Mouse (Mus musculus) gastrocnemius, adult 2 months (tissue): Measurements from ENCODE around the gene Dact2. TPM values are rescaled to one million over a fixed set of nuclear protein-coding genes. Genes with fewer than 3 reads are reported as not detected.

ENCODE experiments used
- DNase-seq: peaks from one replicate; pipeline ENCODE4 v3.0.0; 2022
- H3K27ac ChIP-seq: fragments of 200-600 bp; 2 replicates; pipeline ENCODE4 v1.8.1; 2022; ENCODE audit warnings: mild to moderate bottlenecking
- H3K4me3 ChIP-seq: fragments of 200-600 bp; 2 replicates; pipeline ENCODE4 v1.8.1; 2022; ENCODE audit warnings: mild to moderate bottlenecking, moderate library complexity
- CTCF ChIP-seq: fragments of 200-600 bp; IDR thresholded peaks from 2 replicates; pipeline ENCODE4 v1.8.1; 2022; ENCODE audit warnings: antibody characterized with exemption, mild to moderate bottlenecking, moderate library complexity
- intact Hi-C: fragments of 180-260 bp; cut with DNase I; formaldehyde crosslinking; loops from one replicate; pipeline ENCODE4 v1.15.1; 2025
- total RNA-seq, 2 experiments: library from RNA; stranded (reverse); gene quantifications; 2 replicates each; pipeline ENCODE4 v1.2.3; 2021

Gene Dact2
- total RNA-seq, 2 experiments from 2014 or later: 2.3 to 2.7 TPM

DNA sequence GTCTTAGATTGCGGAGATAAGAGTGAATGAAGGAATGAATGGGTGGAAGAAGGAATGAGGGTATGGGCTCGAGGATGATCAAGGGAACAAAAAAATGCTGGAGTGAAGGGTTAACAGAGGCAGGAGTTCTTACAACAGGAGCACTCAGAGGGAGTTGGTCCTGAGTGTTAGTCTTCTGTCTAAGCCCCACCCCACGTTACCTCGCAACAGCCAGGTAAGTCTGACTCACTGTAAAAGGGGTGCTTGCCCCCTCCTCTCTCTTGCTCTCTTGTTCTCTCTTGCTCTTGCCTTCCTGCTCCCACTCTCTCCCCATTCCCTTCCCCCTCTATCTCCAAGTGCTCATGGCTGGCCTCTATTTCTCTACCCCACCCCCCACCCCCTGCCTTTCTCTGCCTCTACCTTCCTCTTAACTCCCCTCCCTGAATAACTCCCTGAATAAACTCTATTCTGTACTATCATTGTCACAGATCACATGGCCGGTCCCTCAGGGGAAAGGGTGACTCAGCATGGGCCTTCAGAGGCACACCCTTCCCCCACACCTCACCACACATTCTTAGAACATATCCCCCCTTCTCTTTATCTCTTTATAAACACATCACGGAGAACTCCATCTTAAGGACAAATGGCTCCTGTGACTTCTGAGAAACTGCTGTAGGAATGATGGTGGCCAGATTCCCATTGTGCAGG lies 37.2 kb downstream of the Dact2 start:
- Histone ChIP-seq H3K4me3 (no peak overlapping the region), H3K27ac (no peak overlapping the region)
- no peak for DNase-seq
- intact Hi-C loops: no loop called here
- TF ChIP-seq CTCF: no peak

DNA sequence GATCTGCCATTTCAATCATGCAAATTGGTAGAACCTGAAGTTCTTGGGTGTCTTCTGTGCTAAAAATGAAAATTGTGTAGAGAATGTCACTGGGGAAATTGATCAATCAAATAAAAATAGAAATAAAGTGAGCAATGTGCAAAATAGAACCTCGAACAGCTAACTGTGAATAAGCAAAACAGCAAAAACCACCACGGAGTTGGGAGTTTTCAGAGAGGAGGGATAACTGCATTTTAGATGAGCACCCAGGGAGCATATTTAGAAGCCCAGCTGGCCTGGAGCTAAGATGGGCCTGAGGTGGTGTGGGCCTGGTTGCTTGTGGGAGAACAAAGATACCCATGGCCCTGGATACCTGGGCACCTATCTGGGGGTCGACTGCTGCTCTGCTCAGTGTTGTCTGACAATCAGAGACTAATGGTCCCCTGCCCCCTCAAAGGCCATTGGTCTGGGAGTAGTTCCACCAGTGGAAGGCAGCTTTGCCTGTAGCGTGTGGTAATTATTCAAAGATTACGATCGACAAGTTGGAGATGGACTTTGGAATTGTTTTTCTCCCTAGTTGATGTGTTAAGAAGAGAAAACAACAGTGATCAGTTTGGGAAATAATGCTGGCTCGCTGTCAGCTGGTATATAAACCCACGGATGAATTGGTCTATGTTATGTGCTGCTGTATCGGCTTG lies 38.0 kb downstream of the Dact2 start:
- Histone ChIP-seq H3K27ac (no peak overlapping the region), H3K4me3 (no peak overlapping the region)
- intact Hi-C loops: no loop called here
- DNase-seq: no peak
- TF ChIP-seq CTCF: no peak

DNA sequence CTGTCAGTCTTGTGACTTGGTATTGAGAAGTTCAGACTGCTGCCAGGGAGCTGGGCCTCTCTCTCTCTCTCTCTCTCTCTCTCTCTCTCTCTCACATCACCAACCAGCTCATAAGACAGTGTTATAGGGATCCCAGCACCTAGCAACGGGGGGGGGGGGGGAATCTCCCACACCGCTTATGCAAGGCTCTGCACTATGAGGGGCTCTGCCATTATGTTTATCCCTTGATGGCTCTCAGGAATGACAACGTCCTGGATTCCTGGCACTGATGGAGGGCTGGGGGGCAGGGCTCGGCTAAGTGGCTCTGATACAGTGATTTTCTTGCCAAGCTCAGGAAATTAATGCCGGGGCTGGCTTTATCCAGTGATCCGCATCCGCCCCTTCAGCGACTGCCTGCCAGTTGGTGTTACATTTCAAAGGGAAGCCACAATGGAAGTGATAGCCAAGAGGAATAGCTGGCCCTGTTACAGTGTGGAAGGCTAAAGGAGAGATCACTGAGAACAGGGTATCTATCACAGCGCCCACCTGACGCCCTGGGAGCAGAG lies 38.7 kb downstream of the Dact2 start:
- intact Hi-C loops: no loop called here
- peak; percentile 50 for DNase-seq
- TF ChIP-seq CTCF: no peak
- Histone ChIP-seq H3K27ac (no peak overlapping the region), H3K4me3 (peak overlapping the region; percentile 13; the same call in 1 of the 2 replicates)

DNA sequence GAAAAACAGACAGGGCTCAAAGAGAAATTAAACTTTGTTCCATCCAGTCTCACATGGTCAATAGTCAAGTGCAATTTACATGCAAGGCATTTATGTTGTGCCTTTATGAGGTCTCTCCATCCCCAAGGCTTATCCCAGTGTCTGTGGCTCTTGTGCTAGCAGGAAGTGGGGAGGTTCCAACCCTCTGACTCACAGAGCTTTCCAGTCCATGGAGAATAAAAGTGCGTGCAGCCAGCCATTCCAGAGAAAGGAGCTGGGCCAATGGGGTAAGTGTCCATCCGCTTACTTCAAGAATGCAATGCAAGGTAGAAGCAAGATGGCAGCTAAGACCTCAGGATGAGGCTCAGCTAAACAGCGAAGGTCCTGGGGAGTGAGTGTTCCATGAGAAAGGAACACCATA lies 43.3 kb downstream of the Dact2 start:
- intact Hi-C loops: no loop called here
- Histone ChIP-seq H3K27ac (no peak overlapping the region), H3K4me3 (no peak overlapping the region)
- no peak for TF ChIP-seq CTCF
- DNase-seq: no peak

GRCm38 (mm10) chr17:14157779-14158195 lies 46.3 kb downstream of the Dact2 start:
- Histone ChIP-seq H3K4me3 (no peak overlapping the region), H3K27ac (no peak overlapping the region)
- DNase-seq: no peak
- TF ChIP-seq CTCF: no peak
- intact Hi-C loops: no loop called here

Other genes starting within 250 kb of the Dact2 start
- gene Gm7356, start 200.6 kb downstream of the Dact2 start, total RNA-seq: not detected
- gene Gm7358, start 144.8 kb downstream of the Dact2 start, total RNA-seq: not detected
- 10 to 100 TPM; 40.6 to 65.5 TPM for gene Smoc2, start 75.2 kb upstream of the Dact2 start, total RNA-seq